Mouse (Mus musculus) thymus, adult 2 months (tissue): ENCODE data around the gene Asb1. TPM values are rescaled to one million over a fixed set of nuclear protein-coding genes. Genes with fewer than 3 reads are reported as not detected.

Source experiments
- DNase-seq: peaks from one replicate; pipeline ENCODE4 v3.0.0; 2021
- H3K27ac ChIP-seq: fragments of 200-500 bp; 2 replicates; pipeline ENCODE4 v1.5.1; 2012; ENCODE audit warnings: low read length, control low read depth; ENCODE audit not compliant: control insufficient read depth, insufficient read depth
- H3K27me3 ChIP-seq: fragments of 200-500 bp; 2 replicates; pipeline ENCODE4 v1.6.1; 2012; ENCODE audit warnings: mild to moderate bottlenecking, low read length, moderate library complexity, mixed read lengths; ENCODE audit not compliant: control insufficient read depth, insufficient read depth
- H3K36me3 ChIP-seq: fragments of 200-500 bp; 2 replicates; pipeline ENCODE4 v1.6.1; 2012; ENCODE audit warnings: mild to moderate bottlenecking, low read length, moderate library complexity; ENCODE audit not compliant: control insufficient read depth, insufficient read depth
- H3K4me1 ChIP-seq: fragments of 200-500 bp; replicated peaks from 2 replicates; pipeline ENCODE4 v1.6.1; 2012; ENCODE audit warnings: low read length; ENCODE audit not compliant: control insufficient read depth, insufficient read depth
- H3K4me3 ChIP-seq: fragments of 200-500 bp; 2 replicates; pipeline ENCODE4 v1.5.1; 2012; ENCODE audit warnings: mild to moderate bottlenecking, low read length, control low read depth, moderate library complexity; ENCODE audit not compliant: control insufficient read depth, insufficient read depth
- CTCF ChIP-seq: fragments of 200-500 bp; IDR thresholded peaks from 2 replicates; pipeline ENCODE4 v1.5.1; 2012; ENCODE audit warnings: mild to moderate bottlenecking, control low read depth, low read length, moderate library complexity, borderline replicate concordance; ENCODE audit not compliant: control insufficient read depth, poor library complexity, insufficient read depth; ENCODE audit errors: extremely low read depth
- POLR2A ChIP-seq: fragments of 200-500 bp; IDR thresholded peaks from 2 replicates; pipeline ENCODE4 v1.6.1; 2012; ENCODE audit warnings: mild to moderate bottlenecking, low read length, control low read depth, moderate library complexity; ENCODE audit not compliant: control insufficient read depth, poor library complexity, insufficient read depth; ENCODE audit errors: extremely low read depth
- WGBS: fragments of 180-500 bp; shearing (Covaris S2); methylation state at CpG from one replicate; pipeline ENCODE4 v1.1.7; 2018; 5-methylcytosine and 5-hydroxymethylcytosine counted together
- polyA plus RNA-seq: library from polyadenylated mRNA; depleted of rRNA; stranded (reverse); fragments of >200 nt; gene quantifications from 2 replicates; pipeline ENCODE4 v1.2.3, GENCODE M21; 2012

Gene Asb1
- polyA plus RNA-seq, 1 experiment, result 8.7 TPM

GRCm38 (mm10) chr1:91539704-91540270, 557 bp upstream of the Asb1 start:
- 4% methylated on average over 22 of the region's 22 CpGs for WGBS
- H3K27me3 ChIP-seq, result no peaks in the 10 kb centered on the region; the same call in 1 of the 2 replicates
- H3K4me1 ChIP-seq, result peaks cover 13% of the 10 kb centered on the region
- no peak overlapping the region for H3K27ac ChIP-seq
- peak overlapping the region; percentile 94 for H3K4me3 ChIP-seq
- TF ChIP-seq CTCF, result no peak
- no peak for TF ChIP-seq POLR2A
- H3K36me3 ChIP-seq, result no peaks in the 10 kb centered on the region
- DNase-seq, result no peak

DNA sequence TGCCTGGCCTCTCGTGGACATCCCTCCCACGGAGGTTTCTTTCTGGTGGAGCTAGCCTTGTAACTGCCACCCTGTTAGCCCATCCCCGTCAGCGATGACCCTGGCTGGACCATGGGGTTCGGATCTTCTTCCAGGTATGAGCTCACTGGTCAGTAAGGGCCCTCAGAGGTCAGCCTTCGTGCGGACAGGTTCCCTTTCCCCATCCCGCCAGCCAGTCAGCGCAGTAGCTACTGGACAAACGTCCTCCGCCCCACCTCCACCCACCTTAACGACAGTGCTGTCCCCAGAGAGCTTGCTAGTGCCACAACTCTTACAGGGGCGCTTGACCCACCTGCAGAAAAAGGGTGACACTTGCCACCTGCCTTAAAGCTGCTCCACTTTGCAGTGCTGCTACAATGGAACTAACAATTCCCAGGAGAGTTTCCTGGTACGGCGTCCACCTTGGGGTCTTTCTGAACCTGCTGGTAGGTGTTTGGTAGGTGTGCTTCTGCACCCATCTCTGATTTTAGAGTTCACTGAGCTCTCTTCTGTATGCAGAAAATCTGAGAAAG, 773 bp downstream of the Asb1 start:
- H3K36me3 ChIP-seq, result no peaks in the 10 kb centered on the region
- no peak for TF ChIP-seq CTCF
- peaks cover 13% of the 10 kb centered on the region for H3K4me1 ChIP-seq
- H3K27ac ChIP-seq, result no peak overlapping the region
- DNase-seq, result peak; percentile 10
- H3K4me3 ChIP-seq, result peak overlapping the region; percentile 94
- WGBS, result 32% methylated on average over 15 of the region's 15 CpGs
- no peaks in the 10 kb centered on the region; the same call in 1 of the 2 replicates for H3K27me3 ChIP-seq

DNA sequence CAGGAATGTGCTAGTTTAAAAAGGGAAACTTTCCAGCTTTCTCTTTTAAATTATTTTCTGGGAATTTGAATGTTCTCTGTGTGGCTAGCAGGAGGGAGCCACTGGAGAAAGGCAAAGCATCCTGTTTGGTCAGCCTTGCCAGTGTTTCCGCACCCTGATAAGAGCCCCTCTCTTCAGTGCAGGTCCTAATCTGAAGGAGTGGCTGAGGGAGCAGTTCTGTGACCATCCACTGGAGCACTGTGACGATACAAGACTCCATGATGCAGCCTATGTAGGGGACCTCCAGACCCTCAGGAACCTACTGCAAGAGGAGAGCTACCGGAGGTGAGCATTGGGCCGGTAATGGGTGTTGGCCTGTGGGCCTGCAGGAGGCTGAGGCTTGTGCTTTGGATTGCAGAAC, 3.6 kb downstream of the Asb1 start:
- no peak for DNase-seq
- Histone ChIP-seq H3K4me3 (no peak overlapping the region), H3K27me3 (no peaks in the 10 kb centered on the region; the same call in 1 of the 2 replicates), H3K27ac (no peak overlapping the region), H3K36me3 (0 out of 2 replicates have a peak, but pooled peaks cover 3% of the 10 kb centered on the region), H3K4me1 (peaks cover 13% of the 10 kb centered on the region)
- no peak for TF ChIP-seq POLR2A
- no peak for TF ChIP-seq CTCF
- 96% methylated on average over 4 of the region's 4 CpGs for WGBS

DNA sequence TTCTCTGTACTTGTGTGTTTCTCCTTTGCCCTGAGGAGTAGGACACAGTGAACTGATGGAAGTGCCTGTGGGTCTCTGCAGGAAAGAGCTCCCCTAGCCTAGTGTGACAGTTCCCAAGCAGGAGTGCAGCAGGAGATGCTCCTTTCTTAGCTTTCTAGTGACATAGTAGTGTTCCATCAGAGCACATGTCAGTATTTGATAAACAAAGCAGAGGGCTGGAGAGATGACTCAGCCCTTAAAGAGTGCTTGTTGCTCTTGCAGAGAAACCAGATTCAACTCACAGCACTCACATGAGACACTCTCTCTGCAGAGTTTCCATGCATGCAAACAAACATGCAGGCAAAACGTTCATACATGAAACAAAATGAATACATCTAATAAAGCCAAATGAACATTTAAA, 4.9 kb downstream of the Asb1 start:
- TF ChIP-seq CTCF, result no peak
- 88% methylated on average over 1 of the region's 1 CpGs for WGBS
- Histone ChIP-seq H3K27ac (no peak overlapping the region), H3K27me3 (no peaks in the 10 kb centered on the region), H3K4me3 (no peak overlapping the region), H3K4me1 (peaks cover 8% of the 10 kb centered on the region), H3K36me3 (0 out of 2 replicates have a peak, but pooled peaks cover 3% of the 10 kb centered on the region)
- no peak for DNase-seq

DNA sequence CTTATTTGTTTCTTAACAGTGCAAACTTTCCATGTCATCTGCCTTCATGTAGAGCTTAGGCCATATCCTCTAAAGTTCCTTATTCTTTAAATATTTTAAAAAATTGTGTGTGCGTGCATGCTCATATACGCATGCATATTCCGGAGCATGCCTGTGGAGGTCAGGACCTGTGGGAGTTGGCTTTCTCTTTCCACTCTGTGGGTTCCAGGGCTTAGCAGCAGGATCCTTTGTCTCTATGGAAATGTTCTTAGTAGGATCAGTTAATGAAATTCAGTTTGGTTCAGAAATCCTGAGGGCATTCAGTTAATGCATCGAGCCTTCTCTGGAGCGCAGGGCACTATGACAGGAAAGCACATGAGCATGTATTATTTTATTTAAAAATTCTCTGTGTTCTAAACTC, 7.2 kb downstream of the Asb1 start:
- no peaks in the 10 kb centered on the region for H3K27me3 ChIP-seq
- H3K4me3 ChIP-seq, result no peak overlapping the region
- TF ChIP-seq POLR2A, result no peak
- no peak for TF ChIP-seq CTCF
- no peaks in the 10 kb centered on the region for H3K4me1 ChIP-seq
- H3K27ac ChIP-seq, result no peak overlapping the region
- WGBS, result 98% methylated on average over 5 of the region's 5 CpGs
- H3K36me3 ChIP-seq, result 0 out of 2 replicates have a peak, but pooled peaks cover 11% of the 10 kb centered on the region
- no peak for DNase-seq

- Histone ChIP-seq H3K27ac (no peak overlapping the region), H3K4me3 (no peak overlapping the region), H3K36me3 (0 out of 2 replicates have a peak, but pooled peaks cover 11% of the 10 kb centered on the region), H3K4me1 (no peaks in the 10 kb centered on the region), H3K27me3 (no peaks in the 10 kb centered on the region)
- WGBS, result 79% methylated on average over 2 of the region's 2 CpGs
- TF ChIP-seq CTCF (no peak), POLR2A (no peak)
- no peak for DNase-seq
These were observed 8.7 kb downstream of the Asb1 start for GRCm38 (mm10) chr1:91549073-91549472.

GRCm38 (mm10) chr1:91557099-91557498, 16.8 kb downstream of the Asb1 start:
- DNase-seq, result no peak
- no peak for TF ChIP-seq CTCF
- TF ChIP-seq POLR2A, result no peak
- 82% methylated on average over 2 of the region's 2 CpGs for WGBS
- H3K4me3 ChIP-seq, result no peak overlapping the region
- H3K27ac ChIP-seq, result no peak overlapping the region
- H3K36me3 ChIP-seq, result 0 out of 2 replicates have a peak, but pooled peaks cover 5% of the 10 kb centered on the region
- no peaks in the 10 kb centered on the region for H3K27me3 ChIP-seq
- H3K4me1 ChIP-seq, result no peaks in the 10 kb centered on the region
